Mouse (Mus musculus) kidney, adult 2 months (tissue): Measurements from ENCODE around the gene Fmnl1. TPM values are rescaled to one million over a fixed set of nuclear protein-coding genes. Genes with fewer than 3 reads are reported as not detected.
"Not testable (repeated sequence)": the region's sequence is repeated elsewhere in the genome, so short reads cannot be mapped to it uniquely, and the experiment has no call there.

Source experiments
- DNase-seq: peaks from one replicate; pipeline ENCODE4 v3.0.0; 2021
- H3K27ac ChIP-seq: fragments of 200-500 bp; 2 replicates; pipeline ENCODE4 v1.5.1; 2012; ENCODE audit warnings: low read depth, low read length, control low read depth, inconsistent platforms; ENCODE audit not compliant: insufficient read depth
- H3K27me3 ChIP-seq: fragments of 200-500 bp; replicated peaks from 2 replicates; pipeline ENCODE4 v1.6.1; 2012; ENCODE audit warnings: mild to moderate bottlenecking, moderate library complexity, low read length, inconsistent platforms; ENCODE audit not compliant: control insufficient read depth, insufficient read depth
- H3K36me3 ChIP-seq: fragments of 200-500 bp; 2 replicates; pipeline ENCODE4 v1.6.1; 2012; ENCODE audit warnings: mild to moderate bottlenecking, moderate library complexity, low read length, inconsistent platforms; ENCODE audit not compliant: control insufficient read depth, insufficient read depth
- H3K4me1 ChIP-seq: fragments of 200-500 bp; 2 replicates; pipeline ENCODE4 v1.6.1; 2011; ENCODE audit warnings: low read length; ENCODE audit not compliant: control insufficient read depth, insufficient read depth
- H3K4me3 ChIP-seq: fragments of 200-500 bp; 2 replicates; pipeline ENCODE4 v1.5.1; 2011; ENCODE audit warnings: mild to moderate bottlenecking, low read depth, low read length, control low read depth; ENCODE audit not compliant: insufficient read depth
- CTCF ChIP-seq: fragments of 200-500 bp; conservative IDR thresholded peaks from 2 replicates; pipeline ENCODE4 v1.5.1; 2011; ENCODE audit warnings: low read depth, mild to moderate bottlenecking, control low read depth, low read length, moderate library complexity, mixed read lengths; ENCODE audit not compliant: insufficient read depth, insufficient read length
- POLR2A ChIP-seq: fragments of 200-500 bp; IDR thresholded peaks from one replicate; pipeline ENCODE4 v1.6.1; 2011; ENCODE audit warnings: low read depth, low read length, control low read depth
- WGBS: fragments of 180-500 bp; shearing (Covaris S2); methylation state at CpG from one replicate; pipeline ENCODE4 v1.1.7; 2018; 5-methylcytosine and 5-hydroxymethylcytosine counted together
- polyA plus RNA-seq: library from polyadenylated mRNA; depleted of rRNA; stranded (reverse); fragments of >200 nt; gene quantifications from 2 replicates; pipeline ENCODE4 v1.2.3, GENCODE M21; 2012

Gene Fmnl1
- polyA plus RNA-seq, 1 experiment: 35.5 TPM

- H3K36me3 ChIP-seq: no peaks in the 10 kb centered on the region
- peaks cover 2% of the 10 kb centered on the region; the same call in 1 of the 2 replicates for H3K4me1 ChIP-seq
- no peak for DNase-seq
- no peak overlapping the region for H3K27ac ChIP-seq
- WGBS: 70% methylated on average over 1 of the region's 1 CpGs
- no peak overlapping the region for H3K4me3 ChIP-seq
- H3K27me3 ChIP-seq: no peaks in the 10 kb centered on the region
- no peak for TF ChIP-seq CTCF
- TF ChIP-seq POLR2A: no peak
Observed at GRCm38 (mm10) chr11:103215355-103215754, 44.4 kb downstream of the Fmnl1 start.

GRCm38 (mm10) chr11:103217790-103218516 is 47.0 kb downstream of the Fmnl1 start, which contains the start of gene Spata32:
Gene Spata32 (minus strand): TSS chr11:103218432.
- TF ChIP-seq POLR2A (no peak), CTCF (no peak)
- peaks cover 18% of the 10 kb centered on the region for H3K4me1 ChIP-seq
- 2% methylated on average over 45 of the region's 45 CpGs for WGBS
- H3K27ac ChIP-seq: no peak within 1 kb of the TSS
- peak; percentile 59 for DNase-seq
- no peaks in the 10 kb centered on the region for H3K27me3 ChIP-seq
- H3K36me3 ChIP-seq: no peaks in the 10 kb centered on the region
- peak within 1 kb of the TSS; percentile 60 for H3K4me3 ChIP-seq

- Histone ChIP-seq H3K27me3 (no peaks in the 10 kb centered on the region), H3K4me1 (peaks cover 18% of the 10 kb centered on the region), H3K36me3 (no peaks in the 10 kb centered on the region), H3K27ac (no peak overlapping the region), H3K4me3 (peak overlapping the region; percentile 60)
- no peak for TF ChIP-seq CTCF
- no peak for TF ChIP-seq POLR2A
- WGBS: 27% methylated on average over 6 of the region's 6 CpGs
- DNase-seq: no peak
Observed at GRCm38 (mm10) chr11:103218517-103218901, 47.6 kb downstream of the Fmnl1 start.

GRCm38 (mm10) chr11:103219259-103219658 is 48.4 kb downstream of the Fmnl1 start:
- Histone ChIP-seq H3K36me3 (no peaks in the 10 kb centered on the region), H3K27ac (no peak overlapping the region), H3K4me1 (peaks cover 18% of the 10 kb centered on the region), H3K27me3 (no peaks in the 10 kb centered on the region), H3K4me3 (no peak overlapping the region)
- WGBS: 95% methylated on average over 5 of the region's 5 CpGs
- no peak for DNase-seq
- TF ChIP-seq CTCF (no peak), POLR2A (no peak)

GRCm38 (mm10) chr11:103219995-103220394 is 49.1 kb downstream of the Fmnl1 start:
- 66% methylated on average over 4 of the region's 4 CpGs for WGBS
- H3K4me1 ChIP-seq: peaks cover 18% of the 10 kb centered on the region
- no peak overlapping the region for H3K4me3 ChIP-seq
- H3K27ac ChIP-seq: no peak overlapping the region
- no peaks in the 10 kb centered on the region for H3K27me3 ChIP-seq
- no peaks in the 10 kb centered on the region for H3K36me3 ChIP-seq
- peak; percentile 67 for DNase-seq
- TF ChIP-seq CTCF (no peak), POLR2A (no peak)

- 70% methylated on average over 6 of the region's 6 CpGs for WGBS
- Histone ChIP-seq H3K27ac (no peak overlapping the region), H3K27me3 (no peaks in the 10 kb centered on the region), H3K36me3 (no peaks in the 10 kb centered on the region; the same call in 1 of the 2 replicates), H3K4me1 (peaks cover 18% of the 10 kb centered on the region), H3K4me3 (peak overlapping the region; percentile 14; the same call in 1 of the 2 replicates)
- peak; percentile 68 for DNase-seq
- TF ChIP-seq CTCF: no peak
- TF ChIP-seq POLR2A: no peak
Observed at GRCm38 (mm10) chr11:103221437-103221836, 50.5 kb downstream of the Fmnl1 start.

GRCm38 (mm10) chr11:103222718-103223117 is 51.8 kb downstream of the Fmnl1 start:
- not testable (repeated sequence) for H3K36me3 ChIP-seq
- WGBS: 98% methylated on average over 4 of the region's 4 CpGs

GRCm38 (mm10) chr11:103223444-103223843 is 52.5 kb downstream of the Fmnl1 start:
- H3K36me3 ChIP-seq: no peaks in the 10 kb centered on the region; the same call in none of the 2 replicates
- WGBS: 66% methylated on average over 10 of the region's 10 CpGs
- peak; percentile 67 for DNase-seq
- H3K27ac ChIP-seq: peak overlapping the region; percentile 75
- no peak overlapping the region for H3K4me3 ChIP-seq
- no peak for TF ChIP-seq CTCF
- H3K4me1 ChIP-seq: peaks cover 18% of the 10 kb centered on the region
- no peaks in the 10 kb centered on the region for H3K27me3 ChIP-seq

More at GRCm38 (mm10) chr11:103222718-103223117, 51.8 kb downstream of the Fmnl1 start:
- H3K27ac ChIP-seq, DNase-seq, H3K27me3 ChIP-seq, H3K4me3 ChIP-seq: not testable (repeated sequence)
- H3K4me1 ChIP-seq: peaks cover 18% of the 10 kb centered on the region
